Mouse (Mus musculus) mature B cell (primary cell): ENCODE measurements around the gene Mpo.

Source experiments
- in situ Hi-C: fragments of 300-500 bp; cut with MboI; formaldehyde crosslinking; loops from 2 replicates; pipeline ENCODE4 v1.14.3; 2019

Gene Mpo

DNA sequence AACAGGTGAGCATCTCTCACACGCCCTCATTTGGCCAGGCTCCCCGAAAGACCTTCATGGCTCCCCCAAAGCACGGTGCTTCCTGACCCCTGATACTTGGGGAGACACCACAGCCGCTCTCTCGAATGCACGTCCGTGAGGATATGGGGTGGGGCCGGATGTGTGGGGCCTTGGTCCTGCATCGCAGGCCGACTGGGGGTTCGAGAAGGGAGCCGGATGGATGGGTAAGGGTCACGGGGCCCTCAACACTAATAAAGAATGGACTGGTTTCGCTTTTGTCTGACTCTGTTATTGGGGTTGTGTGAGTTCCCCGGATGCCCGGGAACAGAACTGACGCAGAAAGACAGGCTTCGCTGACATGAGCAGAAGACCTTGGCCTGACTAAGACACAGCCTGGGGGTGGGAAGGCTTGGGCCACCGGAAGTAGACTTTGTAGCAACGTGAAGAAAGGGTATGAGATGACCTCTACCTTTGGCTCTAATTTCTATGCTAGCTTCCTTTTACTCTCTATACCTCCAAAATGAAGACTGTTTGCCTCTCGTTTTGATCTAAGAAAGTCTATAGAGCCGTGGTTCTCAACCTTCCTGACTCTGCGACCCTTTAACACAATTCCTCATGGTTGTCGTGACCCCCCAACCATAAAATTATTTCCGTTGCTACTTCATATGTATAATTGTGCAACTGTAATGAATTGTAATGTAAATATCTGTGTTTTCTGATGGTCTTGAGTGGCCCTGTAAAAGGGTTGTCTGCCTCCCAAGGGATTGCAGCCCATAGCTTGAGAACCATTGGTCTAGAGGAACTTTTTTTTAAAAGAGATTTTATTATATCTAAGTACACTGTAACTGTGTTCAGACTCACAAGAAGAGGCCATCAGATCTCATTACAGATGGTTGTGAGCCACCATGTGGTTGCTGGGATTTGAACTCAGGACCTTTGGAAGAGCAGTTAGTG is 36.1 kb upstream of the Mpo start:
- in situ Hi-C loops: loop anchor here (10.0 kb wide), 1 partner anchor 312 kb away; no protein-coding TSS in a partner anchor

DNA sequence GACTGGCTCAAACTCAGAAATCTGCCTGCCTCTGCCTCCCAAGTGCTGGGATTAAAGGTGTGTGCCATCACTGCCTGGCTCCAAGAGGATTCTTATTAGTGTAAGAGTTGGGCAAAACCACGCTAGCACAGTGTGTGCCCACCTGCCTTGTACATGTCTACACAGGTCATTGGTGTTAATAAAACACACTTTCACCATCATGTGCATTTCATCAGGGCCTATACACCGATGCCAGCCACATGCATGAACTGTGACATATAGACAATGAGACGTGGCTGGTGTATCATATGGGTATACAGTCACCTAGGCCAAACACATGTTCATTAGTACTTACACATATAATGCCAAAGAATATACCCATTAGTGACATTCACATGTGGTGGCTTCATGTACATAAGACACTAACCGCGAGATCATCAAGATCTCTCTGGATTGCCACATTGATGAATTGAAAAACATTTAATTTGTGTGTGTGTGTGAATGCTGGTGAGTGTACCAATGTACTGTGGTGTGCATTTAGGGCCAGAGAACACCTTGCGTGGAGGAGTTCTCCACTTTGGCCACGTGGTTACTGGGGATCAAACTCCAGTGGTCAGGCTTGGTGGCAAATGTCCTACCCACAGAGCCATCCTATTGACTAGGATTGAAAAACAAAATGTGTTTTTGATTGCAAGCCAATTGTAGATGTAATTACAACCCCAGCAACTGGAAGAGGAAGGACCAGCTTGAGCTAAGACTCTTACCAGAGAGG is 35.0 kb upstream of the Mpo start:
- in situ Hi-C loops: loop anchor here (10.0 kb wide), 1 partner anchor 314 kb away; no protein-coding TSS in a partner anchor

DNA sequence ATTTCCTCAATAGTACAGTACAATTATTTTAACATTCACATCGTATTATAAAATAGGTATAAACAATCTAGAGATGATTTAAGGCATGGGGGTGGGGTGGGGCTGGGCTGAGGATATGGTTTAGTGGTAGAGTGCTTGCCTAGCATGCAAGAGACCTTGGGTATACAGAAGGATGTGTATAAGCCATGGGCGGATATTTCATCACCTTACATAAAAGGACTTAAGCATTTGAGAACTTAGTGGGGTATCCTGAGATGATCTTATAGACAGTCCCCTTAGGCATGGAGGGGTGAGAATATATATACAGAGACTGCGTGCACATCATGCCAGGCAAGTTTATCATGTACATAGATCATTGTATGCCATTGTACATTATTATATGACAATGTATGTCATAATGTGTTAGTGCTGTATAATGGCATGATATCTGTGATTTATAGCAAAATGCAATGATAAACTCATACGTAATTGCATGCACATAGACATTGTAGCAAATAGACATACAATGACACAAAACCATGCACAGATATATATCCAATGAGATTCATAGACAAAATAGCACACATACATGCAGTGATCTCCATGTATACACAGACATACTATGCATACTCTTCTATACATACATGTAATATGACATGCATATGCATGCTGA is 34.3 kb upstream of the Mpo start:
- in situ Hi-C loops: loop anchor here (10.0 kb wide), 1 partner anchor 314 kb away; no protein-coding TSS in a partner anchor

DNA sequence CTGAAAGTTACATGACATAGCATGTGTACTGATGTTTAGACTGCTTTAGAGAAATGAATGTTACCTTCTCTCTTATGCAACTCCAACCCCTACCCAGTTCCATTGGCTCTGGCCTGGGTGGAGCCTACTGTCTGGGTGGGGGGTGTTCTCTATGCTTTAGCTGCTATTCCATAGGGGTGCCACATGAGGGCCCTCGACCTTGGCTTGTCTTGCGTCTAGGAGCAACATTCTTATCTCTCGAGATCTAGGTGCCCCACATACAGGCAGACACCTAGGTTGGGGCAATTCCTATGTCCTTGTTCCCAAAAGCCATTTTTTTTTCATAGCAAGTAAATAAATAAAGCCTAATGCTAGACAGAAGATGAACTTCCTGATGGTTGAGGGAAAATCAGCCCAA is 33.8 kb upstream of the Mpo start:
- in situ Hi-C loops: loop anchor here (10.0 kb wide), 1 partner anchor 315 kb away; no protein-coding TSS in a partner anchor

DNA sequence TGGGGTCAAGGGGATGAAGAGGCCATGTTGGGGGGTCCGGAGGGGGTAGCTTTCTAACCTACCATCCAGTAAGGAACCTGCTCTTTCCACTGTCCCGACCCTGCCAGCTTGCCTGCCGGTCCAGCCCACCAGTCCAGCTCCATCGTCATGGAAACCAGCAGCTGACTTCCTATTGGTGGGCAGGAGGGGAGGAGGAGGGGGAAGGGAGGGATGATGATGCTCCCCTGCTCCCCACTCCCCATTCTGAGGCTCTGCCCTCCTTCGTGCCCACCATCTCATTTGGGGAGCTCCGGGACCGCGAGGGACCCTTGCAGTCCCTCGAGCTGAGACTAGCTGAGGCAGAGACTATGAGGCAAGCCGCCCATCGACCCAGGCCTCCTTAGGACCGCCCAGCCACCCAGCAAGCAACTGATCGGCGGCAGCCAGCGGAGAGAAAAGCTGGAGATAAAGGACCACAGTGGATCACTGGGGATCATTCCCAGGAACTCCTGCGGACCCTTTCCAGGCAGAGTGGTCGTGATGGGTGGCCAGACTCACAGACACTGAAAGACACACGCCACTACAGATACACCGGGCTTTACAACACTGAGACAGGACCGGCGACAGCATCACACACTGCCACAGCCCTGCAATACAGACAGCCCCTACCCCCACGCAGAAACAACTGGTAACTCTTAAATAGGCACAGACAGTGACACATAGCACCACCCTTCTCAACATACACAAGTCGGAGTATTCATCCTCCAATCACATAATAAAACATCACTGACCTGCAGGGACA is 32.9 kb upstream of the Mpo start, which contains the start of gene Tspoap1:
Gene Tspoap1, plus strand, starts transcription at position 241 of the 781 bp plus-strand sequence.
- in situ Hi-C loops: no loop called here

DNA sequence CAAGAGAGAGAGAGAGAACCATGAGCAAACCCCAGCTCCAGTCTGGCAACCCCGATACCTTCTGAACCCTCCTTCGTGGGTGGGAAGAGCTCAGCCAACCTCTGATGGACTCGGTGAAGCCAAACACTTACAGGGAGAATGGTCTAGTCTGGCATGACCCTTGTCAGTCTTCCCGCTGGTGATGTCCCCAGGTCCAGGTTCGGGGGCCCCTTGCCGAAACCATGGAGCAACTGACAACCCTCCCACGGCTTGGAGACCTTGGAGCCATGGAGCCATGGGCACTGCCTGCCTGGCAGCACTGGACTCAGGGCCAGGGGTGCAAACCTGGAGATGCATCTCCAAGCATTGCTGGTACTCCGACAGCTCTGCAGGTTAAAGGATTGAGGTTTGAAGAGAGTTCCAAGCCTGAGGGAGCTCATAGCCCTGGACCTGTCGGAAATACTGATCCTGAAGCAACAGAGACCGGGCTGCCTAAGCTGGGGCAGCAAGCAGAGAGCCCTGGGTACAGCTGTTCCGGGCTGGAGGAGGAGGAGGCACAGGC is 32.1 kb upstream of the Mpo start:
- in situ Hi-C loops: no loop called here

DNA sequence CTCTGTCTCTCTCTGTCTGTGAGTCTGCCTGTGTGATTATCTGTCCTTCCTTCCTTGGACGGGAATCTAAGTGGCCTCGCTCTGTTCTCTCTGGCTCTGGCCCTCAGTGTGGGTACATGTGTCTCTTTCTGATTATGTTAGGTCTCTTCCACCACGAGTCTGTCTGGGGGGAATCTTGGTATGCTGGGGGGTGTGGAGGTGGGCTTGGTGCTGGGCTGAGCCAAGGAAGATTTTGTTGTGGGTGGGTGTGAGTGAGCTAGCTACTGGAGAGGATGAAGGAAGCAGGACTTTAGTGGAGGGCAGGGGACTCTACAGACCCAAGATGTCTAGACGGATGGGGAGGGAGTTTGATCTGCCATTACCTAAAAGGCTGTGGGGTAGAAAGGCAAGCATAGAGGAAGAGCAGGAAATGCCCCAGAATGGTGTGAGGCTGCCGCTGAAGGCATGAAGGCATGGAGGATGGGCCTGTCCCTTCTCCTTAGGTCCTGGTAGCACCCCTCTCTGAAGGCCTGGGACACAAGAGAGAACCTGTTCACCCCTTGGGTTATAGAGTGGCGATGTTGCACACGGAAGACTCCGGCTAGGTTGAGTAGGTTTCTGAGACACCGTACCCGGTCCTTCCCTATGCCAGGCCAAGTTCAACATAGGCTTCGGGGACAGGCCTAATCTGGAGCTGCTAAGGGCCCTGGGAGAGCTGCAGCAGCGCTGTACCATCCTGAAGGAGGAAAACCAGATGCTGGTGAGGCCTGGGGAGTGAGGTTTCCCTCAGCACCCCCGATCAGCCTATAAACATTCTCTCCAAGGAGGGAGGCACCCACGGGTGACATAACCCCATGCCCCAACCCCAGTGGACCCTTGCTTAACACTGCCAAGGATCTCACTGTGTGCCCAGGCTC is 31.3 kb upstream of the Mpo start:
- in situ Hi-C loops: no loop called here

DNA sequence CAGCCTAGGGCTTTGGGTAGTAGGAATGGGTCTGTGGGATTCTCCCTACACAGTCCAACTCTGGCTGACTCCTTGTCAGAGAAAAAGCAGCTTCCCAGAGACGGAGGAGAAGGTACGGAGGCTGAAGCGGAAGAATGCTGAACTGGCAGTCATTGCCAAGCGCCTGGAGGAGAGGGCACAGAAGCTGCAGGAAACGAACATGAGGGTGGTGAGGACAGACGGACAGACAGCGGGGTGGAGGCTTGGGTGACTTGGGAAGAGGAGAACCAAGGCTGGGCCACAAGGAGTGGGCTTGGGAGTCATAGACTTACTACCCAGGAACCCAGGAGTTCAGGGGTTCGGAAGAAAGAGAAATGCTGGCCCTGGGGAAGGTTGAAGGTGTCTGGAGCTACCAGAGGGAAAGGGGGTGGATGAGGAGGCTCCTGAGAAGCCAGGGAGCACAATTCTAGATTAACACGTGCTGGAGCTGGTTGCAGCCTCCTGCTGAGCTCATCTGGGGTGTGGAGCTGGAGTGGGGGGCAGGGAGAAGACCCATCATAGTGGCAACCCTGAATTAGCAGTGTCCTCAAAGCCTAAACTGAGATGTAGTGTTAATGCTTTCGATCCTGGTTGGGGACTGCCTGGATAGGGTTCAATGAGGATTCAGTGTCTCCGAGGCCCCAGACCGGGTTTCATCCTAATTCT is 30.5 kb upstream of the Mpo start:
- in situ Hi-C loops: no loop called here

DNA sequence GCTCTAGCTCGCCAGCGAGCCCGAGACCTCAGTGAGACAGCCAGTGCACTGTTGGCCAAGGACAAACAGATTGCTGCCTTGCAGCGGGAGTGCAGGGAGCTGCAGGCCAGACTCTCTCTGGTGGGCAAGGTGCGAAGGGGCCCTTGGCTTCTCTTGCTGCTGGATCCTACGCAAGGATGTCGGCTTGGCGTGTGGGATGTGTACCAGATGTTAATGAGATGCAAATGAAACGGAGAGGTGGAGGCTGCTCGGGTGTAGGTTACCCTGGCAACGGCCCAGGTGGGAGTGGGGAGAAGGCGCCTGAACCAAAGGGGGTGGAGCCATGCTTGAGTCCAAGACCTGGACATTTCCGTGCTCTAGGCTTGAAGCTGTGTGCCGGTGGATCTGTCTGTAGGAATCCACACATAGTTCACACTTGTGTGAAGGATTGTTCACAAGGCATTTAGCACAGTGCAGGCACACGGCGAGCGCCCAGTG is 29.8 kb upstream of the Mpo start:
- in situ Hi-C loops: no loop called here

DNA sequence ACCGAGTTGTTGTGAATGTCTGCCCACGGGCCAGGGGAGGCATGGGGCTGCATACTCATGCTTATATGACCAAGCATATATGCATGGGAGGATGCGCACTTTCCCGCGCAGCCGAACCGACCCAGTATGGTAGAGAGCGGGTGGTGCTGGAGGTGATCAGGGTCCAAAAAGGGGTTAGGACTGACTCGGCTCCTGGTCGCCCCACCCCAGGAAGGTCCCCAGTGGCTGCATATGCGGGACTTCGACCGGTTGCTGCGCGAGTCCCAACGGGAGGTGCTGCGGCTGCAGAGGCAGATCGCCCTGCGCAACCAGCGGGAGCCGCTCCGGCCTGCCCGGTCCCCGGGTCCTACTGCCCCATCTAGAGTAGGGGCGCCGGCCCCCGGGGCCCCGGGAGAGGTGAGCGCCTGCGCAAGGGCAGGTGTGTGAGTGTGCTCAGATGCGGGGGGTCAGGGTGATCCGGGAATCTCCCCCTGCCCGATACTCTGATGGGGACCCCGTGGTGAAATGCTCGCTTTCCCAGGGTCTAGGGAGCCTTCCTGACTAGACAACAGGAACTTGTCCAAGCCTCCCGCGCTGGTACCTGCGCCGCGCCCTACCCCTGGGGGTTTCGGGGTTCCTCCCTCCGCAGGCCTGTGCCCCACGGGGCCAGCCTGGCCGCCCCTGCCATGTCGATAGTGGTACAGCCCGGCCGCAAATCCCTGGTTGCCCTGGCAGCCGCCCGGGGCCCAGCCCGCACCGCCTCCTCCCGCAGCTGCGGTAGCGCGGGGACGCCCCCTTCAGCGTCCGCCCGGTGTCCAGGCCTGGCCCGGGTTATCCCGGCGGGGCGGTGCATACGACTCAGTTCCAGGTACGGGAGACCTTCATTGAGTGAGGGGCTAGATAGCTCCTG is 29.1 kb upstream of the Mpo start:
- in situ Hi-C loops: no loop called here

DNA sequence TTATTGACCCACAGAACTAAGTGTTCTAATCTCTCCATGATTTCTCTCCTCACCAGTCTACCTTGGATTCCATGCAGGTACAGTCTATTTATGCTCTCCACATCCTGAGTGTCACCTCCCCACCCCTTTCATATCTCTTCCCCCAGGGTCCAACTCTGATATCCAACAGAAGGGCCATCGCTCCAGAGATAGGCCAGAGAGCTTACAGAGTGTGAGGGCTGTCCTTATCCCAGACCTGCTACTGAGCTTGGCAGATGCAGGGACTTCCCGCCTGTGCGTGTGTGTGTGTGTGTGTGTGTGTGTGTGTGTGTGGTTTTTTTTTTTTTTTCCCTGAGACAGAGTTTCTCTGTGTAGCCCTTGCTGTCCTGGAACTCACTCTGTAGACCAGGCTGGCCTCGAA is 24.6 kb upstream of the Mpo start:
- in situ Hi-C loops: loop anchor here (5.0 kb wide), 2 partner anchors 41 to 106 kb away; partner anchors contain the start of gene Rnf43

DNA sequence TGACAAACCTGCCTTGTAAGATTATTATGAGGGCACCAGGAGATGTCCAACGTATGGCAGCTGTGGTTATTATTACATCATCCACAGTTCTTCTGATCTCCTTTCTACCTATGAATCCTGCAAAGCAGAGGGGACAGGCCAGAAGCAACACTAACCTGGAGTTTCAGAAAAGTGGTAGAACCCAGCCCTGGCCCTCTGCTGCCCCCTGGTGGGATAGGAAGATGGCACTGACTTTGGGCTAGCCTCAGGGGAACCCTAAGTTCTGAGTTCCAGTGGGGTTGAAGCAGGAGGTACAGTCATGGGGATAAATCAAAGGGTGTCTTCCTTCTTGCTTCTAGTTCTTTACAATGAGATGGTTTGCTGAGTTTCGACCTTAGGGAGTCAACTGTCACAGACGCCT is 22.4 kb upstream of the Mpo start:
- in situ Hi-C loops: no loop called here

DNA sequence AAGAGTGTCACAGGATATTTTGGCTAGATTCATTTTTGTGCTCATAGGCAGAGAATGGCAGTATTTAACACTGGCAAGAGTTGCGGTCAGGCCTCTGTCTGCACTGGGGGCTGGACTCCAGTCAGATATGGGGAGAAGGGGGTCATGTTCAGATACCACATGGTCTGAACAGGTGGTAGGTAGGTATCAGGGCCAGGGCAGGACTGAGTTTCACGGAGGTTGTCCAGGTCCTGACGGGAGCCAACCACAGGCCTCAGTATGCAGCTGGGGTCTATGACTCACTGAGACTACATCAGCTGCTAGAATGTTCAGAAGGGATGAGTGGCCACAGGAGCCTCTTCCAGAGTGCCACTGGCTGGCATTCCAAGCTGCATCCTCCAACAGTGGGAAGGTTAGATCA is 21.0 kb upstream of the Mpo start:
- in situ Hi-C loops: no loop called here

DNA sequence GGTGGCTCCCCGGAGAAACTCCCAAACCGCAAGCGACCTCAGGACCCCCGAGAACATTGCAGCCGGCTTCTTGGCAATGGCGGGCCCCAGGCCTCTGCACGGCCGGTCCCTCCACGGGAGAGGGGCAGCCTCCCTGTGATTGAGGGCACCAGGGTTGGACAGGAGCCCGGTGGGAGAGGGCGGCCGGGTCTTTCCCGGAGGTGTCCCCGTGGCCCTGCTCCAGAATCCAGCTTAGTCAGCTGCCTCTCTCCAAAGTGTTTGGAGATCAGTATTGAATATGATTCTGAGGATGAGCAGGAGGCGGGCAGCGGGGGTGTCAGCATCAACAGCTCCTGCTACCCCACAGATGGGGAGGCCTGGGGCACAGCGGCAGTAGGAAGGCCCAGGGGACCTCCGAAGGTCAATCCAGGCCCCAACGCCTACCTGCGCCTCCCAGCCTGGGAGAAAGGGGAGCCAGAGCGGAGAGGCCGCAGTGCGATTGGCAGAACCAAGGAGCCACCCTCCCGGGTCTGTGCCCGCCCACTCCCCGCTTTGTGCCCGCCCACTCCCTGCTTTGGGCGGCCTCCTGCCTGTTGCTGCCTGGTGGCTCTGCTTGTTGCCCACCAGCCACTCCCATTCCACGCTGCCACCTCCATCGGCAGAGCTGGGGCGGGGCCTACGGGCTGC is 15.1 kb upstream of the Mpo start:
- in situ Hi-C loops: no loop called here

DNA sequence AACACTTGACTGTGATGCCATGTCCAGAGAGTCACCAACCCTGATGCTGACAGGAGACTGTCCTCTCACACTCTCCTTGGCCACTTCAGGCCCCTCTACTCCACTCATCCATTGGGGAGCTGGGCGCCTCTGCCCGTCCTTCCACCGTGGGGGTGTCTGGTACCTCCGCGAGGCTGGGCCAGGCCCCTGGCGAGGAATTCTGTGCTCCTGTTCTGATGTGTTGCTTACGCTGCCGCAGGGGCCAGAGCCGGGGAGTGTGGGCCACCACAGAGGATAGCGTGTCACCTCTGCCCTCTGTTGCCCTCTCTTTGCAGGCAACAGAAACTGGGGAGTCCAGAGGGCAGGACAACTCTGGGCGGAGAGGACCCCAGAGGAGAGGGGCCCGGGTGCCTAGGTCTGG is 14.5 kb upstream of the Mpo start:
- in situ Hi-C loops: no loop called here

DNA sequence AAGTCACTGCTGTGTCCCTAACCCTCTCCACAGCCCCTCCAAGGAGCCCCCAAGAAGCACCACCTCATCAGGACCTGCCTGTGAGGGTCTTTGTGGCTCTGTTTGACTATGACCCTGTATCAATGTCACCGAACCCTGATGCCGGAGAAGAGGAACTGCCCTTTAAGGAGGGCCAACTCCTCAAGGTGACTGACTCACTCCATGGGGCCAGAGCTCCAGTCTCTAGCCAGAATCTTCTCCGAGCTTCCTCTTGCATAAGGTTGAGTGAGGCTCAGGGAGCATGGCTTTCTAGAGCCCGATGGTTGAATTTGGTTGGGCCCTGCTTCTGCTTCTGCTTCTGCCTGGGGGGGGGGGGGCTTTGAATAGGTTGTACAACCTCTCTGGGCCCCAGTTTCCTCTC is 14.0 kb upstream of the Mpo start:
- in situ Hi-C loops: no loop called here

DNA sequence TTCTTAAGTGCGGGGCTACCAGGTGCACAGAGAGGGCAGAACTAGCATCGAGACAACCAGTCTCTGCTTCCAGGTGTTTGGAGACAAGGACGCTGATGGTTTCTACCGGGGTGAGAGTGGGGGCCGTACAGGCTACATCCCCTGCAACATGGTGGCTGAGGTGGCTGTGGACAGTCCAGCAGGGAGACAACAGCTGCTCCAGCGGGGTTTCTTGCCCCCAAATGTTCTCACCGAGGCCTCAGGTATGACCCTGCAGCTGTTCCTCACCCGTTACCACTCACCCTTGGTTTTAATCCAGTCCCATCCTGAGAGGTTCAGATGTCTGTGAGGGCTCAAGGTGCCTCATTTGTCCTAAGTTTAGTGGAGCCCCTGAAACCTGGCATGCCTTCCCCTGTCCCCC is 13.3 kb upstream of the Mpo start:
- in situ Hi-C loops: no loop called here

DNA sequence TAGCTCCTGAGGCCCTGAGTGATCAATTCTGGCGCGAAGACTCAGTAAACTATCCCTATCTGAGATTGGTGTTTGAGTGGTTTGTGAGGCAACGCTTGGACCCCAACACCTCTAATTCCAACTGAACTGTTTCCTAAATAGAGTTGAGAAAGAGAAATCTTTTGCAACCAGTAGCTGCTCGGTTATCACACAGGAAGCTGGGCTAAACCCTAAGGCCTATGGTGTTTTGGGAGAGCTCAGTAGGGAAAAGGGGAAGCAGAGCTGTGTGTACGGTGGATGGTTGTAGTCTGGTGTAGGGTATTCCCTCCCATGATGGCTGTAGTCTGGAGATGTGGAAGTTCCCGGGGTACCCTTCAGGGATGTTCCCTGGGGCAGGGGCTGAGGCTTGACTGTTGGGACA is 3.3 kb upstream of the Mpo start:
- in situ Hi-C loops: no loop called here
